Mouse (Mus musculus): ENCODE measurements around the gene Scd4. TPM values are rescaled to one million over a fixed set of nuclear protein-coding genes. Genes with fewer than 3 reads are reported as not detected.

Scd4 gene
- polyA plus RNA-seq, 1 experiment from 2014 or later = 0.25 TPM

GRCm38 (mm10) chr19:44292483-44292882, 40.4 kb upstream of the Scd4 start:
- WGBS = 54% methylated on average over 3 of the region's 3 CpGs
- DNase-seq (ENCODE audit: low spot score) (no peak), ATAC-seq (ENCODE audit: low FRiP score) (no peak)
- Histone ChIP-seq H3K36me3 (replicated peaks; ENCODE audit: control insufficient read depth, insufficient read depth) (peaks cover 16% of the 10 kb centered on the region), H3K9ac (peak overlapping the region; percentile 58), H3K4me1 (replicated peaks; ENCODE audit: control insufficient read depth, insufficient read depth, low read length) (peaks cover 30% of the 10 kb centered on the region), H3K4me2 (replicated peaks) (peak overlapping the region; percentile 99), H3K4me3 (replicated peaks; ENCODE audit: low read length) (peak overlapping the region; percentile 65; the same call in 1 of the 2 replicates), H3K27me3 (ENCODE audit: control insufficient read depth, insufficient read depth, low read length) (no peaks in the 10 kb centered on the region), H3K27ac (peak overlapping the region; percentile 97), H3K9me3 (ENCODE audit: control insufficient read depth, low read length) (no peaks in the 10 kb centered on the region)

- Histone ChIP-seq H3K4me1 (replicated peaks; ENCODE audit: control insufficient read depth, insufficient read depth, low read length) (peaks cover 37% of the 10 kb centered on the region), H3K4me2 (replicated peaks) (peak within 1 kb of the TSS; percentile 99), H3K36me3 (replicated peaks; ENCODE audit: control insufficient read depth, insufficient read depth) (peaks cover 23% of the 10 kb centered on the region), H3K27me3 (ENCODE audit: control insufficient read depth, insufficient read depth, low read length) (no peaks in the 10 kb centered on the region), H3K4me3 (replicated peaks; ENCODE audit: low read length) (peak within 1 kb of the TSS; percentile 65), H3K9ac (peak within 1 kb of the TSS; percentile 93), H3K27ac (peak within 1 kb of the TSS; percentile 97), H3K9me3 (ENCODE audit: control insufficient read depth, low read length) (no peaks in the 10 kb centered on the region)
- DNase-seq (ENCODE audit: low spot score) = no peak
- no peak; the same call in 1 of the 2 replicates for ATAC-seq (ENCODE audit: low FRiP score)
- WGBS = 1% methylated on average over 21 of the region's 21 CpGs
Measured at GRCm38 (mm10) chr19:44292941-44293768, 39.7 kb upstream of the Scd4 start, which contains the start of gene Scd2. TSS of gene Scd2 (plus strand) at chr19:44293674.

- H3K4me3 ChIP-seq (replicated peaks; ENCODE audit: low read length) = peak overlapping the region; percentile 65
- H3K27me3 ChIP-seq (ENCODE audit: control insufficient read depth, insufficient read depth, low read length) = no peaks in the 10 kb centered on the region
- H3K36me3 ChIP-seq (replicated peaks; ENCODE audit: control insufficient read depth, insufficient read depth) = peaks cover 31% of the 10 kb centered on the region
- peak overlapping the region; percentile 97 for H3K27ac ChIP-seq
- no peaks in the 10 kb centered on the region for H3K9me3 ChIP-seq (ENCODE audit: control insufficient read depth, low read length)
- peak; percentile 94 for DNase-seq (ENCODE audit: low spot score)
- ATAC-seq (ENCODE audit: low FRiP score) = peak; percentile 97
- peaks cover 45% of the 10 kb centered on the region for H3K4me1 ChIP-seq (replicated peaks; ENCODE audit: control insufficient read depth, insufficient read depth, low read length)
- under 1% methylated on average over 30 of the region's 31 CpGs for WGBS
- peak overlapping the region; percentile 93 for H3K9ac ChIP-seq
- H3K4me2 ChIP-seq (replicated peaks) = peak overlapping the region; percentile 99
Measured at GRCm38 (mm10) chr19:44293769-44294551, 38.9 kb upstream of the Scd4 start.

GRCm38 (mm10) chr19:44294588-44295041, 38.3 kb upstream of the Scd4 start:
- H3K27me3 ChIP-seq (ENCODE audit: control insufficient read depth, insufficient read depth, low read length) = no peaks in the 10 kb centered on the region
- no peaks in the 10 kb centered on the region for H3K9me3 ChIP-seq (ENCODE audit: control insufficient read depth, low read length)
- H3K4me1 ChIP-seq (replicated peaks; ENCODE audit: control insufficient read depth, insufficient read depth, low read length) = peaks cover 50% of the 10 kb centered on the region
- peak overlapping the region; percentile 97 for H3K27ac ChIP-seq
- DNase-seq (ENCODE audit: low spot score) (peak; percentile 85), ATAC-seq (ENCODE audit: low FRiP score) (peak; percentile 38; the same call in 1 of the 2 replicates)
- H3K4me2 ChIP-seq (replicated peaks) = peak overlapping the region; percentile 99
- H3K4me3 ChIP-seq (replicated peaks; ENCODE audit: low read length) = peak overlapping the region; percentile 65
- peaks cover 38% of the 10 kb centered on the region for H3K36me3 ChIP-seq (replicated peaks; ENCODE audit: control insufficient read depth, insufficient read depth)
- peak overlapping the region; percentile 93 for H3K9ac ChIP-seq
- under 1% methylated on average over 14 of the region's 14 CpGs for WGBS

GRCm38 (mm10) chr19:44295251-44295650, 37.6 kb upstream of the Scd4 start:
- Histone ChIP-seq H3K4me2 (replicated peaks) (peak overlapping the region; percentile 99), H3K9ac (peak overlapping the region; percentile 93), H3K4me3 (replicated peaks; ENCODE audit: low read length) (peak overlapping the region; percentile 65), H3K4me1 (replicated peaks; ENCODE audit: control insufficient read depth, insufficient read depth, low read length) (peaks cover 57% of the 10 kb centered on the region), H3K9me3 (ENCODE audit: control insufficient read depth, low read length) (no peaks in the 10 kb centered on the region), H3K27me3 (ENCODE audit: control insufficient read depth, insufficient read depth, low read length) (no peaks in the 10 kb centered on the region), H3K27ac (0 out of 2 replicates have a peak overlapping the region, but pooled peaks have one; percentile 97), H3K36me3 (replicated peaks; ENCODE audit: control insufficient read depth, insufficient read depth) (peaks cover 44% of the 10 kb centered on the region)
- DNase-seq (ENCODE audit: low spot score) (peak; percentile 30), ATAC-seq (ENCODE audit: low FRiP score) (no peak)
- WGBS = 5% methylated on average over 3 of the region's 3 CpGs

- Histone ChIP-seq H3K9ac (peak overlapping the region; percentile 93), H3K27me3 (ENCODE audit: control insufficient read depth, insufficient read depth, low read length) (no peaks in the 10 kb centered on the region), H3K27ac (no peak overlapping the region), H3K36me3 (replicated peaks; ENCODE audit: control insufficient read depth, insufficient read depth) (peaks cover 49% of the 10 kb centered on the region), H3K4me3 (replicated peaks; ENCODE audit: low read length) (peak overlapping the region; percentile 65), H3K4me2 (replicated peaks) (peak overlapping the region; percentile 99), H3K9me3 (ENCODE audit: control insufficient read depth, low read length) (no peaks in the 10 kb centered on the region), H3K4me1 (replicated peaks; ENCODE audit: control insufficient read depth, insufficient read depth, low read length) (peaks cover 61% of the 10 kb centered on the region)
- WGBS = under 1% methylated on average over 4 of the region's 4 CpGs
- DNase-seq (ENCODE audit: low spot score) (peak; percentile 80), ATAC-seq (ENCODE audit: low FRiP score) (no peak)
Measured at GRCm38 (mm10) chr19:44295741-44296140, 37.2 kb upstream of the Scd4 start.

- ATAC-seq (ENCODE audit: low FRiP score) (no peak), DNase-seq (ENCODE audit: low spot score) (no peak)
- Histone ChIP-seq H3K4me1 (replicated peaks; ENCODE audit: control insufficient read depth, insufficient read depth, low read length) (peaks cover 65% of the 10 kb centered on the region), H3K36me3 (replicated peaks; ENCODE audit: control insufficient read depth, insufficient read depth) (peaks cover 53% of the 10 kb centered on the region), H3K9ac (peak overlapping the region; percentile 93), H3K9me3 (ENCODE audit: control insufficient read depth, low read length) (no peaks in the 10 kb centered on the region), H3K4me3 (replicated peaks; ENCODE audit: low read length) (peak overlapping the region; percentile 65), H3K27ac (no peak overlapping the region; the same call in 1 of the 2 replicates), H3K4me2 (replicated peaks) (peak overlapping the region; percentile 99), H3K27me3 (ENCODE audit: control insufficient read depth, insufficient read depth, low read length) (no peaks in the 10 kb centered on the region)
- WGBS = 20% methylated on average over 7 of the region's 7 CpGs
Measured at GRCm38 (mm10) chr19:44296186-44296585, 36.7 kb upstream of the Scd4 start.

- peaks cover 64% of the 10 kb centered on the region for H3K36me3 ChIP-seq (replicated peaks; ENCODE audit: control insufficient read depth, insufficient read depth)
Measured at GRCm38 (mm10) chr19:44297068-44297760, 35.7 kb upstream of the Scd4 start.

More at GRCm38 (mm10) chr19:44297068-44297760, 35.7 kb upstream of the Scd4 start:
- Histone ChIP-seq H3K9ac (peak overlapping the region; percentile 93), H3K9me3 (ENCODE audit: control insufficient read depth, low read length) (no peaks in the 10 kb centered on the region), H3K27ac (no peak overlapping the region; the same call in 1 of the 2 replicates), H3K4me1 (replicated peaks; ENCODE audit: control insufficient read depth, insufficient read depth, low read length) (peaks cover 69% of the 10 kb centered on the region), H3K4me2 (replicated peaks) (peak overlapping the region; percentile 99), H3K4me3 (replicated peaks; ENCODE audit: low read length) (peak overlapping the region; percentile 65), H3K27me3 (ENCODE audit: control insufficient read depth, insufficient read depth, low read length) (no peaks in the 10 kb centered on the region)
- 51% methylated on average over 8 of the region's 8 CpGs for WGBS
- peak; percentile 26 for DNase-seq (ENCODE audit: low spot score)
- ATAC-seq (ENCODE audit: low FRiP score) = no peak
